Mouse (Mus musculus) heart, postnatal 0 days (tissue): ENCODE data around the gene Adgrg6.

Experiments used
- CTCF ChIP-seq: IDR thresholded peaks from 2 replicates; pipeline ENCODE4 v1.5.1; 2016; ENCODE audit warnings: antibody characterized with exemption, control low read depth, low read depth
- EP300 ChIP-seq: IDR thresholded peaks from 2 replicates; pipeline ENCODE4 v1.6.1; 2016; ENCODE audit warnings: antibody characterized with exemption, low read depth

DNA sequence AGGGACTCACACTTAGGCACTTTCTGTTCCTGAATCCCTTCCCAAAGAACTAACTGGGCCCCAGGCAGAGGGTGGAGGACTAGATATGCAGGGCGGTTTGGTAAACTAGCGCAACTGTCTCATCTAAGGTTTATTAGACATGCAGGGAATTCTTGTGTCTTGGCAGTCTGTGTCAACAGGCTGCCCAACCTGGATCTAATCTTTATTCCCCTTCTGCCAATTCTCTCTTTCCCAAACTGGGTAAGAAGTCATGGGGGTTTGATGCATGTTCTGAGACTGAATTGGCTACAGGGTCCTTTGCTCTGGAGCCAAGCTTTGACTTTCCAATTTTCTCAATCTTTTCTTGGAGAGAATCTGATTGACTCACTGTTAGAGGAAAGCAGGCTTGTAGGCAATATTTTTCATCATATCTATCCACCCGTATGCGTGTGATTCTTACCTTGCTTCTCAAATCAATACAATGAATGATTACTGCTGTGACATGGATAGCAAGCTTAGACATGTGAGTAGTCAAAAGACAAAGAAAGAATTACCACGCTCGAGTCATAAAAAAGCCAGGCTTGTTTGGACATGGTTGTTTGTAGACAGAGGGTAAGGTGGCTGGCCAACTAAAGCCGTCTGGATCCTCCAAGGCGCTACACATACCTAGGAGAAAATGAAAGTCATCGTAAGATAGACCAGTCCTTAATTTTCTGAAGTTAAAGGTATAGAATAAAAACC lies 104.4 kb downstream of the Adgrg6 start:
- TF ChIP-seq CTCF, result no peak
- no peak for TF ChIP-seq EP300
